Mouse (Mus musculus): ENCODE data around the gene Gm20388.

GRCm38 (mm10) chr8:122331134-122331523, 2420.5 kb downstream of the Gm20388 start:
- TF ChIP-seq MAFK (IDR thresholded peaks at IDR 0.05; ENCODE audit: insufficient read depth, low read depth, low read length) = no peak
- TF ChIP-seq ZC3H11A (IDR thresholded peaks at IDR 0.05; ENCODE audit: borderline replicate concordance, low read depth, low read length) = no peak
- TF ChIP-seq CHD2 (IDR thresholded peaks at IDR 0.05; ENCODE audit: low read depth, low read length) = no peak
